Mouse (Mus musculus): ENCODE results near the gene Tecpr2. TPM values are rescaled to one million over a fixed set of nuclear protein-coding genes. Genes with fewer than 3 reads are reported as not detected.

The Tecpr2 gene
- polyA plus RNA-seq, 1 experiment from 2014 or later: 4.1 TPM

GRCm38 (mm10) chr12:110991361-110992127, 102.5 kb downstream of the Tecpr2 start:
- peak overlapping the region; percentile 71 for H3K9ac ChIP-seq (ENCODE audit: low read depth, low read length)
- no peaks in the 10 kb centered on the region for H3K27me3 ChIP-seq (ENCODE audit: control insufficient read depth, insufficient read depth, low read length)
- WGBS: 3% methylated on average over 23 of the region's 23 CpGs

GRCm38 (mm10) chr12:110992128-110992553, 103.1 kb downstream of the Tecpr2 start:
- peak overlapping the region; percentile 49 for H3K27ac ChIP-seq (ENCODE audit: low read depth, low read length)
- DNase-seq (ENCODE audit: low spot score) (peak; percentile 95), ATAC-seq (ENCODE audit: low FRiP score) (peak; percentile 94)
- peak overlapping the region; percentile 48 for H3K4me2 ChIP-seq (replicated peaks; ENCODE audit: low read depth, low read length)
- WGBS: under 1% methylated on average over 24 of the region's 24 CpGs
- H3K9me3 ChIP-seq (ENCODE audit: control insufficient read depth, low read length): no peaks in the 10 kb centered on the region
- H3K27me3 ChIP-seq (ENCODE audit: control insufficient read depth, insufficient read depth, low read length): no peaks in the 10 kb centered on the region
- H3K4me1 ChIP-seq (replicated peaks; ENCODE audit: control insufficient read depth, insufficient read depth, low read length): no peaks in the 10 kb centered on the region
- H3K36me3 ChIP-seq (ENCODE audit: control insufficient read depth, insufficient read depth, low read length): no peaks in the 10 kb centered on the region
- peak overlapping the region; percentile 71 for H3K9ac ChIP-seq (ENCODE audit: low read depth, low read length)
- peak overlapping the region; percentile 37 for H3K4me3 ChIP-seq (ENCODE audit: low read depth, low read length)

More at GRCm38 (mm10) chr12:110991361-110992127, 102.5 kb downstream of the Tecpr2 start:
- Histone ChIP-seq H3K4me2 (replicated peaks; ENCODE audit: low read depth, low read length) (peak overlapping the region; percentile 48), H3K4me3 (ENCODE audit: low read depth, low read length) (peak overlapping the region; percentile 37), H3K36me3 (ENCODE audit: control insufficient read depth, insufficient read depth, low read length) (no peaks in the 10 kb centered on the region), H3K9me3 (ENCODE audit: control insufficient read depth, low read length) (no peaks in the 10 kb centered on the region), H3K27ac (ENCODE audit: low read depth, low read length) (peak overlapping the region; percentile 37; the same call in 1 of the 2 replicates), H3K4me1 (replicated peaks; ENCODE audit: control insufficient read depth, insufficient read depth, low read length) (no peaks in the 10 kb centered on the region)
- ATAC-seq (ENCODE audit: low FRiP score) (peak; percentile 92), DNase-seq (ENCODE audit: low spot score) (peak; percentile 91)

- no peak overlapping the region for H3K27ac ChIP-seq (ENCODE audit: low read depth, low read length)
- no peak for DNase-seq (ENCODE audit: low spot score)
- ATAC-seq (ENCODE audit: low FRiP score): peak; percentile 5; the same call in 1 of the 2 replicates
- no peaks in the 10 kb centered on the region for H3K9me3 ChIP-seq (ENCODE audit: control insufficient read depth, low read length)
- H3K27me3 ChIP-seq (ENCODE audit: control insufficient read depth, insufficient read depth, low read length): no peaks in the 10 kb centered on the region
- H3K36me3 ChIP-seq (ENCODE audit: control insufficient read depth, insufficient read depth, low read length): no peaks in the 10 kb centered on the region
- H3K4me2 ChIP-seq (replicated peaks; ENCODE audit: low read depth, low read length): peak overlapping the region; percentile 48
- no peaks in the 10 kb centered on the region for H3K4me1 ChIP-seq (replicated peaks; ENCODE audit: control insufficient read depth, insufficient read depth, low read length)
- H3K4me3 ChIP-seq (ENCODE audit: low read depth, low read length): no peak overlapping the region
- WGBS: 84% methylated on average over 12 of the region's 12 CpGs
- H3K9ac ChIP-seq (ENCODE audit: low read depth, low read length): no peak overlapping the region
Observed at GRCm38 (mm10) chr12:110992771-110993170, 103.7 kb downstream of the Tecpr2 start.

DNA sequence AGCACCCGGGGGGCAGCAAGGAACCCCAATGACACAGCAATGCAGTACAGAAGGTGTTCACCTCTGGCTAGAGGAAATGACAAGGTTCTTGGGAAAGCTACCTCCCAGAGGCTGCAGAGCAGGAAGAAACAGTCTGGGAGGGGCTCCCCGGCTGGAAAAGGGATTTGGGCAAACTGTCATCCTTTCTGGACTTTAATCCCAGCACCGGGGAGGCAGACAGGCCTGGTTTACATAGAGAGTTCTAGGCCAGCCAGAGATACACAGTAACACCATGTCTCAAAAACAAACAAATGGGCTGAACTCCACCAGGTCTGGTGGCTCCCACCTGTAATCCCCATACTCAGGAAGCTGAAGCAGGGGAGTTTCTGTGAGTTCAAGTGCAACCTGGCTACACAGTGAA, 104.2 kb downstream of the Tecpr2 start:
- WGBS: 91% methylated on average over 3 of the region's 3 CpGs

DNA sequence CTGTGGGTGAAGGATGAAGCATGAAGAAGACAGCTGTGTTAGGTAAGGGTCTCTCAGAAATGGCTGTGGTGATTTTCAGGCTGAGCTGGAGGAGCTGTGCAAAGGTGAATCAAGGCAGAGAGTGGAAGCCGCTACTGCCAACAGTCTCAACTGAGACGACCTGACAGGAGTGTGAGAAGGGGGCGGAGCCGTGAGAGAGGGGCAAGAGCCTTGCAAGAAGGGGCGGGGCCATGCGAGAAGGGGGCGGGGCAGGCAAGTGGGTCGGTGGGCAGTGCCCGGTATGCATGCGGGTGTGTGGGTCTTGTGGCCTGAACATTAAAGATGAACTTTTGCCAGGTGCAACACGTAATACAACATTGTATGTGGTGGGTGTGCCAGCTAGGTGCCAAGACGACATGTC, 105.6 kb downstream of the Tecpr2 start:
- no peaks in the 10 kb centered on the region for H3K9me3 ChIP-seq (ENCODE audit: control insufficient read depth, low read length)
- H3K4me1 ChIP-seq (replicated peaks; ENCODE audit: control insufficient read depth, insufficient read depth, low read length): no peaks in the 10 kb centered on the region
- H3K9ac ChIP-seq (ENCODE audit: low read depth, low read length): no peak overlapping the region
- H3K4me3 ChIP-seq (ENCODE audit: low read depth, low read length): no peak overlapping the region
- ATAC-seq (ENCODE audit: low FRiP score): no peak
- H3K27me3 ChIP-seq (ENCODE audit: control insufficient read depth, insufficient read depth, low read length): no peaks in the 10 kb centered on the region
- H3K36me3 ChIP-seq (ENCODE audit: control insufficient read depth, insufficient read depth, low read length): no peaks in the 10 kb centered on the region
- no peak for DNase-seq (ENCODE audit: low spot score)
- H3K27ac ChIP-seq (ENCODE audit: low read depth, low read length): no peak overlapping the region
- no peak overlapping the region for H3K4me2 ChIP-seq (replicated peaks; ENCODE audit: low read depth, low read length)
- WGBS: 41% methylated on average over 12 of the region's 12 CpGs

More for the DNA sequence above, 104.2 kb downstream of the Tecpr2 start:
- H3K9ac ChIP-seq (ENCODE audit: low read depth, low read length): no peak overlapping the region
- H3K36me3 ChIP-seq (ENCODE audit: control insufficient read depth, insufficient read depth, low read length): no peaks in the 10 kb centered on the region
- ATAC-seq (ENCODE audit: low FRiP score): no peak
- H3K9me3 ChIP-seq (ENCODE audit: control insufficient read depth, low read length): no peaks in the 10 kb centered on the region
- no peaks in the 10 kb centered on the region for H3K27me3 ChIP-seq (ENCODE audit: control insufficient read depth, insufficient read depth, low read length)
- H3K4me1 ChIP-seq (replicated peaks; ENCODE audit: control insufficient read depth, insufficient read depth, low read length): no peaks in the 10 kb centered on the region
- H3K27ac ChIP-seq (ENCODE audit: low read depth, low read length): no peak overlapping the region
- H3K4me3 ChIP-seq (ENCODE audit: low read depth, low read length): no peak overlapping the region
- no peak overlapping the region for H3K4me2 ChIP-seq (replicated peaks; ENCODE audit: low read depth, low read length)
- DNase-seq (ENCODE audit: low spot score): no peak

DNA sequence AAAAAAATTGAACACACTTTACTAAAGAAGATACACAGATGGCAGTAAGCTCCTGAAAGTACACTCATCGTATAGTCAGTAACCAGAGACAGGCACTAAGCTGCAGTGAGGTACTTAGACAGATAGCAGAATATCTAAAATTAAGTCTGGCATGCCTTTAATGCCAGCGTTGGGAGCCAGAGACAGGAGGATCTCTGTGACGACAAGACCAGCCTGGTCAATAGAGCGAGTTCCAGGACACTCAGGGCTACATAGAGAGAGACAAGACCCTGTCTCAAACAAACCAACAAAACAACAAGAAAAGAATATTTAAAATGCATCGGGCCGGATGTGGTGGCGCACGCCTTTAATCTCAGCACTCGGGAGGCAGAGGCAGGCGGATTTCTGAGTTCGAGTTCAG, 109.0 kb downstream of the Tecpr2 start:
- H3K4me1 ChIP-seq (replicated peaks; ENCODE audit: control insufficient read depth, insufficient read depth, low read length): no peaks in the 10 kb centered on the region

DNA sequence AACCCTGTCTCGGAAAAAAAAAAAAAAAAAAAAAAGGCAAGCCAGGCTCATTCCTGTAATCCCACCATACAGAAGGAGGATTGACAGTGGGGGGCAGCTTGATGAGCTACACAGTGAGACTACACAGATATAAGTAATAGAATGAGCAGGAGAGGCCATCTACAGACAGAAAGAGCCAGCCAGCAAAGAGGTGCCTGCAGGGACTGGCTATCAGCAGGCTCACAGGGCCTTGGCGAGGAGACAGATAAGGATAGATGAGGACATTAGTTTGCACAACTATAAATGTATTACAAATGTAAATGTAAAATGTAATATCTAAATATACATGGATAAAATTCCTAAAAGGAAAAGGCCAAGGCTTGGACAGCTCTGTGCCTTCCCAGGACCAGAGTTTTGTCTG, 110.8 kb downstream of the Tecpr2 start:
- 98% methylated on average over 2 of the region's 2 CpGs for WGBS
- H3K4me3 ChIP-seq (ENCODE audit: low read depth, low read length): no peak overlapping the region
- no peaks in the 10 kb centered on the region for H3K9me3 ChIP-seq (ENCODE audit: control insufficient read depth, low read length)
- H3K9ac ChIP-seq (ENCODE audit: low read depth, low read length): no peak overlapping the region
- ATAC-seq (ENCODE audit: low FRiP score): no peak
- no peaks in the 10 kb centered on the region for H3K4me1 ChIP-seq (replicated peaks; ENCODE audit: control insufficient read depth, insufficient read depth, low read length)
- no peaks in the 10 kb centered on the region for H3K27me3 ChIP-seq (ENCODE audit: control insufficient read depth, insufficient read depth, low read length)
- DNase-seq (ENCODE audit: low spot score): no peak
- no peak overlapping the region for H3K27ac ChIP-seq (ENCODE audit: low read depth, low read length)
- H3K4me2 ChIP-seq (replicated peaks; ENCODE audit: low read depth, low read length): no peak overlapping the region
- H3K36me3 ChIP-seq (ENCODE audit: control insufficient read depth, insufficient read depth, low read length): no peaks in the 10 kb centered on the region

More for the DNA sequence above, 109.0 kb downstream of the Tecpr2 start:
- no peak for DNase-seq (ENCODE audit: low spot score)
- H3K27ac ChIP-seq (ENCODE audit: low read depth, low read length): no peak overlapping the region
- WGBS: 95% methylated on average over 11 of the region's 11 CpGs
- H3K27me3 ChIP-seq (ENCODE audit: control insufficient read depth, insufficient read depth, low read length): no peaks in the 10 kb centered on the region
- no peak overlapping the region for H3K4me2 ChIP-seq (replicated peaks; ENCODE audit: low read depth, low read length)
- H3K9me3 ChIP-seq (ENCODE audit: control insufficient read depth, low read length): no peaks in the 10 kb centered on the region
- H3K4me3 ChIP-seq (ENCODE audit: low read depth, low read length): no peak overlapping the region
- ATAC-seq (ENCODE audit: low FRiP score): no peak
- no peaks in the 10 kb centered on the region for H3K36me3 ChIP-seq (ENCODE audit: control insufficient read depth, insufficient read depth, low read length)
- H3K9ac ChIP-seq (ENCODE audit: low read depth, low read length): no peak overlapping the region

- Histone ChIP-seq H3K27ac (ENCODE audit: low read depth, low read length) (no peak overlapping the region), H3K4me2 (replicated peaks; ENCODE audit: low read depth, low read length) (no peak overlapping the region), H3K9ac (ENCODE audit: low read depth, low read length) (no peak overlapping the region), H3K4me1 (replicated peaks; ENCODE audit: control insufficient read depth, insufficient read depth, low read length) (no peaks in the 10 kb centered on the region), H3K36me3 (ENCODE audit: control insufficient read depth, insufficient read depth, low read length) (no peaks in the 10 kb centered on the region), H3K4me3 (ENCODE audit: low read depth, low read length) (no peak overlapping the region), H3K9me3 (ENCODE audit: control insufficient read depth, low read length) (no peaks in the 10 kb centered on the region), H3K27me3 (ENCODE audit: control insufficient read depth, insufficient read depth, low read length) (no peaks in the 10 kb centered on the region)
- DNase-seq (ENCODE audit: low spot score): no peak
- ATAC-seq (ENCODE audit: low FRiP score): no peak
- 92% methylated on average over 7 of the region's 7 CpGs for WGBS
Observed at GRCm38 (mm10) chr12:111000956-111001355, 111.9 kb downstream of the Tecpr2 start.

DNA sequence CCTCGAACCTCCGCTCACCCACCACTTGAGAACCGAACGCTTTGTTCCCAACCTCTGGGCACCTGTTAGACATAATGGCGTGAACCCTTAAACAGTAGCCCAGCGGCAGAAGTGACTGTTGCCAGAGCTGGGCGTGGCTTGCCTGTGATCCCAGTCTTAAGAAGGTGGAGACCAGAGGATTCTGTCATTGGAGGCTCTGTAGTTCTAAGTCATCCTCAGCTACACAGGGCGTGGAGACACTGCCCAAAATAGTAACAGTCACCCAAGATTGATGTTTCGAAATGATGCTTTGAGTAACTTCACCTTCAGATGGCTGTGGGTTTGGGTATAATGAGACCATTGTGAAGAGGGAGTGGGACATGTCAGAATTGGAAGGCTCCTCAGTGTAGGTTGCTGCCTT, 115.1 kb downstream of the Tecpr2 start:
- no peak overlapping the region for H3K9ac ChIP-seq (ENCODE audit: low read depth, low read length)
- no peaks in the 10 kb centered on the region for H3K4me1 ChIP-seq (replicated peaks; ENCODE audit: control insufficient read depth, insufficient read depth, low read length)
- H3K4me2 ChIP-seq (replicated peaks; ENCODE audit: low read depth, low read length): no peak overlapping the region
- H3K4me3 ChIP-seq (ENCODE audit: low read depth, low read length): no peak overlapping the region
- DNase-seq (ENCODE audit: low spot score): no peak
- no peaks in the 10 kb centered on the region for H3K9me3 ChIP-seq (ENCODE audit: control insufficient read depth, low read length)
- no peaks in the 10 kb centered on the region for H3K36me3 ChIP-seq (ENCODE audit: control insufficient read depth, insufficient read depth, low read length)
- WGBS: 82% methylated on average over 9 of the region's 9 CpGs
- no peak for ATAC-seq (ENCODE audit: low FRiP score)
- no peaks in the 10 kb centered on the region for H3K27me3 ChIP-seq (ENCODE audit: control insufficient read depth, insufficient read depth, low read length)
- no peak overlapping the region for H3K27ac ChIP-seq (ENCODE audit: low read depth, low read length)
